Mouse (Mus musculus): Measurements from ENCODE around the gene Hmgn3. TPM values are rescaled to one million over a fixed set of nuclear protein-coding genes. Genes with fewer than 3 reads are reported as not detected.

The Hmgn3 gene
- 10 to 100 TPM; 19.0 to 26.7 TPM for polyA plus RNA-seq (2017; shearing (Covaris generic))

GRCm38 (mm10) chr9:83146446-83147188, at the start of gene Hmgn3:
TSS of gene Hmgn3 (minus strand) at chr9:83146685.

Other genes with a start within 250 kb of the Hmgn3 start
- 100 to 1,000 TPM in 1 of 2 experiments, 10 to 100 TPM in 1; 96.3 to 111 TPM for gene Phip, start 171.2 kb downstream of the Hmgn3 start, polyA plus RNA-seq (2017; shearing (Covaris generic))